Mouse (Mus musculus) erythroblast, embryonic 14.5 days (primary cell): ENCODE data around the gene Crk.

Experiments used
- GATA1 ChIP-seq: IDR thresholded peaks from 2 replicates; pipeline ENCODE4 v1.6.1; 2012; ENCODE audit warnings: low read length, inconsistent platforms, mixed read lengths
- TAL1 ChIP-seq: IDR thresholded peaks from 3 replicates; pipeline ENCODE4 v1.6.1; 2012; ENCODE audit warnings: low read length, inconsistent platforms, mixed read lengths

DNA sequence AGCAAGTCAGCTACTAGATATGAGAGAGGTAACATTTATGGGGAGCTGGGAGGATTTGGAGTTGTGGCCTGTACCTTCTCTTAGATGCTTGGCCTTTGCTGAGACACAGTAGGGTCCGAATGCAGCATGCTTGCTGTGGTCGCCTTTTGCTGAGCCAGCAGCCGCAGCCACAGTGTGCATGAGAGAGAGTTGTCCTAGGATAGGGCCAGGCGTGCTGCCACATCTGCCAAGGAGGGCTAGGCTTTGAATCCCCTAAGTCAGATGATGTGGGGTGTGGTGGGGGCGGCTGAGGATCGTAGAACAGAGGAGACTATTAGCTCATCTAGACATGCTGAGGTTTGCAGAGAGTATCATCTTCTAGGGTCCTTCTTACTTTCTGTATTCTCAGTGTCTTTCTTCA is 23.7 kb downstream of the Crk start:
- TF ChIP-seq GATA1 (no peak), TAL1 (no peak)
